Mouse (Mus musculus): ENCODE data around the gene Slc4a7. TPM values are rescaled to one million over a fixed set of nuclear protein-coding genes. Genes with fewer than 3 reads are reported as not detected.

The Slc4a7 gene
- 6.9 TPM for polyA plus RNA-seq (2014; fragmentation: Illumina TruSeq; extraction: RNeasy Lipid Tissue Mini Kit (QIAGEN cat#74804); ENCODE audit: low read depth, low replicate concordance)

GRCm38 (mm10) chr14:14701710-14702329, at the start of gene Slc4a7:
Slc4a7 (plus strand) TSS chr14:14702279.

GRCm38 (mm10) chr14:14803115-14803514, 101.0 kb downstream of the Slc4a7 start, which contains the start of gene Nek10:
Nek10 (plus strand) TSS chr14:14803415.

Other genes starting within 250 kb of the Slc4a7 start
- gene Nek10, start 101.1 kb downstream of the Slc4a7 start, polyA plus RNA-seq (2014; fragmentation: Illumina TruSeq; extraction: RNeasy Lipid Tissue Mini Kit (QIAGEN cat#74804); ENCODE audit: low read depth, low replicate concordance) = 0.30 TPM

All from adipose tissue, adult 10 weeks (tissue).